Mouse (Mus musculus) T-cell, adult 2 months (primary cell): ENCODE measurements around the gene Dst.

Experiments used
- DNase-seq: peaks from one replicate; pipeline ENCODE4 v3.0.0; 2022; ENCODE audit warnings: low spot score

Gene Dst

GRCm38 (mm10) chr1:33931791-33932190 lies 23.8 kb downstream of the Dst start:
- DNase-seq, result no peak

- no peak for DNase-seq
These were observed 24.2 kb downstream of the Dst start for GRCm38 (mm10) chr1:33932196-33932595.

GRCm38 (mm10) chr1:33932845-33933499 lies 24.9 kb downstream of the Dst start:
- DNase-seq, result no peak

DNA sequence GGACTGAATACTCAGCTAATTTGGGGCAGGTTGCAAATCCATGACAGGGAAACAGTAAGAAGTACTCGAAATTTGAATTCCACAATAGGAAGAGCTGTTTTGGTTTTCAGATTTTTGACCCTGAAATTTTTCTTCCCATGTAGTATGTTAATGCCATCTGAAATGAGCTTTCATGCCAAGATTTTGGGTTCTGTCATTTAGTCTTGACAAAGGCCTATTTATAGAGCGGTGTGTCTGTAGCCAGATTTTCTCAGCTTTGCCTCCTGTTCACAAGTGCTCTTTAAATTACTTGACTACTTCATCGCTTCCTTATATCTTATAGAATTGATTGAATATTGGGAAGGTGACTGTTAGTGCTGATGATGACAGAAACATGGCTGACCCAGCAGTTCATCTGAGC lies 27.9 kb downstream of the Dst start:
- no peak for DNase-seq

- DNase-seq, result no peak
These were observed 31.8 kb downstream of the Dst start for GRCm38 (mm10) chr1:33939828-33940227.

DNA sequence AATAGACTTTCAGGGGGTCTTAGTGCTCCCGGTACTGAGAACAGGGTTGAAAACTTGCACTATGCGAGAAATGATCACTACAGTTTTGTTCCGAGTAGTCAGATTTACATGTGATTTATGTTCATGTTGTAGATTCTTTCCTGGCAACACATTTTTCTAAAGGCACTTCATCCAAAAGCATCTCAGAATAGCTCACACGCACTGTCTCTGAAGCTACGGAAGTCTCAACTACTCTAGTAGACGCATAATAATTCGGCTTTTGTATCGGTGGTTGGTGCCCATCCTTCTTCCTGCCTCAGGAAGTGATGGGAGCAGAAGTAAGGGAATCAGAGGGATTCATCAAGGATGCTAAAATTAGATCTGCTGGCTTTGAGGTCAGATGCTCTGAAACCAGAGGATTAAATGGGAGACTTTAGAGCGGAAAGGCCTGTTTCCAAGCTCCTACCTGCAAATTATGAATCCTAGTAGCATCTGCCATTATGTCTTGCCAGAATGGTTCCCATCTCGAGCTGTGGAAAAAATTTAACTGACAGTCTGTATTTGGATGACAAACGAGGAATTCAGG lies 32.4 kb downstream of the Dst start:
- DNase-seq, result no peak

DNA sequence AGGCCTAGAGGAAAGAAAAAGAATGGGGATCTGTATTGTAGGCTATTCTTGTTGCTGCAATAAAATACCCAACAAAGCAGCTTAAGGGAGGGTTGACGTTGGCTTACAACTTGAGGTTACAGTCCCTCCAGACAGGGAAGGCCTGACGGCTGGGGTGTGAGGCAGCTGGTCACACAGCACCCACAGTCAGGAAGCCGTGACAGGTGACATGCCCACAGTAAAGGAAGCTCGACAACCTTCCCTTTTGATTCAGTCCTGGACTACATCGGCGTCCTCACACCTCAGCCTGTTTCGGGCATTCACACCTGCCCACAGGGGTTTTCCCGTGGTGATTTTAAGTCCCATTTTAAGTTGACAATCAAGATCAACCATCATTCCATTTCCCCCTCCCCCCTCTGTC lies 34.6 kb downstream of the Dst start:
- peak; percentile 12 for DNase-seq

DNA sequence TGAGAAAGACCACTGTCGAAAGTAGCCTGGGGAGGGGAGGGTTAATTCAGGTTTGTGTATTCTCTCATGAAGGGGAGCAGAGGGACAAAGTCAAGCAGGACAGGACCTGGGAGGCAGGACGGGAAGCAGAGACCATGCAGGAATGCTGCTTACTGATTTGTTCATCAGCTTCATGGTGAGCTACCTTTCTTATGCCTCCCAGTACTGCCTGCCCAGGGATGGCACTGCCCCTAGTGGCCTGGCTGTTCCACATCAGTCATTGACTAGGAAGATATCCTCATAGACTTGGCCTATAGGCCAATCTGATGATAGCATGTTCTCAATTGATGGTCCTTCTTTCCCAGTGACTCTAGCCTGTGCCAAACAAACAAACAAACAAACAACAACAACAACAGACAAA lies 35.9 kb downstream of the Dst start:
- DNase-seq, result no peak

- DNase-seq, result no peak
These were observed 37.1 kb downstream of the Dst start for GRCm38 (mm10) chr1:33944977-33945750.

- DNase-seq, result no peak
These were observed 37.7 kb downstream of the Dst start for GRCm38 (mm10) chr1:33945756-33946155.

DNA sequence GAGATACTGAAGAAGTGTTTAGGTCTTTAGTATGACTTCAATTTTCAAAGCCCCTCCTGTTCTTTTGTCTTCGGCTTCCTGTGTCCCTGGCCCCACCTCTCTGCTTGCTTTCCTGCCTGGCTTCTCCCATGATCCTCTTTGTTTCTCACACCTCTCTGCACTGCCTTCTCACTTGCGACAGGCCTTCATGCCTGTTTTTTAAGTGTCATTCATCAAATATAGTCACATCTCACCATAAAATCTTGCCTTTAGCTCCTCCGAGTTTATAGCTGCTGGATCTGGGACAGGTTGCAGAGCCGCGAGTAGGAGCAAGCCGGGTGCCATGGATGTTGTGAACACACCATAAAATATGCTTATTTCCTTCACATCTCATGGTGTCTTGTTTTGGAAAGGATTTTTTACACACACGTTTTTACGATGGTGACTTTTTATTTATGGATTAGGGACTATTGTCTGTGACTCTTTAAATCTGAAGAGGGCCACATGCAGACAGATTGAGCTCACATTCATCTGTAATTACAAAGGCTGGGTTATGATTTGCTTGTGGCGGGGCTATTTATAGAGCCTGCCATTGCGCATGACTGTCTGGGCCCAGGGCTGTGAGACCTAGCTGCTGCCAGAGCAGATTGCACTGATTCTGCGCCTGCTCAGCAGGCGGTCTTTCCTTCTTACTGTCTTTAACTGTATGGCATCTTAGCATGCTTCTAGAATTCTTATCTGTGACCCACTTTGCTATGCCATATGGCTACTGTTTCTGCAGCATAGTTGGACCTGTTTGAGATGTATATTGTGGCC lies 38.8 kb downstream of the Dst start:
- DNase-seq, result no peak

DNA sequence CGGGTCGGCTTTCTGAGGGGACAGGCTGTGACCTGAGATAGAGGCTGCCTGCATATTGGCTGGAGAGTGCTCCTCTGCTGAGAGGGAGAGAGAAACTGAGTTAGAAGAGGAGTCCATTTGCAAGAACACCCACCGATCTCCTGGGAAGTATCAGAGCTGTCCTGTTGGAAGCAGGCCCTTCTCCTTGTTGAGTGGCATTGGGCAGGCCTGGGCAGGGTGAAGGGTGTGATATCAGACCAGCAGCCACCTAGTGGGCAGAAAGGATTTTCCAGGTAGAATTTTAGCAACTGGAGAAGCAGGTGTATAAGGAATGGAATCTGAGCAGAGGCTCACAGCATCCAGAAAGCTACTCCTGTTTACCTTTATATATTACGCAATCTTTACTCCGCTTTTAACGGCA lies 39.8 kb downstream of the Dst start:
- no peak for DNase-seq

GRCm38 (mm10) chr1:33948511-33948910 lies 40.5 kb downstream of the Dst start:
- DNase-seq, result no peak

- DNase-seq, result no peak
These were observed 47.6 kb downstream of the Dst start for GRCm38 (mm10) chr1:33955626-33956025.

GRCm38 (mm10) chr1:33960439-33960838 lies 52.4 kb downstream of the Dst start:
- no peak for DNase-seq

DNA sequence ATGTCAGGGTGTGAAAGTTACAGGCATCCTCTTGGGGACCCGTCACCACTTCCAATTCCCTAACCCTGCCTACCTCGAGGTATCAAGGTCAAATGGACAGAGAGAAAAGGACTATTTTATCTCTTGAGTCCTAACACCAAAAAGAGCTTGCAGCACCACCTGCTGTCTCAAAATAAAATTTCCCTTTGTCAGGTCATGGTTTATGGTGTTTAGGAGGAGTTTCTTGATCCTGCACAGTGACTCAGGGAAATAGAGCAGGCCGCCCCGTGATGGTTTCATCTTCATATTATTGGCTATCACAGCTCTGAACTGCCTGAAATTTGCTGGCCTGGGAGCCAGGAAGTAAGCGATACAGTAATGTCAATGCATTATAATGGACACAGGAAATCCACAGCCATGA lies 56.6 kb downstream of the Dst start:
- DNase-seq, result no peak

DNA sequence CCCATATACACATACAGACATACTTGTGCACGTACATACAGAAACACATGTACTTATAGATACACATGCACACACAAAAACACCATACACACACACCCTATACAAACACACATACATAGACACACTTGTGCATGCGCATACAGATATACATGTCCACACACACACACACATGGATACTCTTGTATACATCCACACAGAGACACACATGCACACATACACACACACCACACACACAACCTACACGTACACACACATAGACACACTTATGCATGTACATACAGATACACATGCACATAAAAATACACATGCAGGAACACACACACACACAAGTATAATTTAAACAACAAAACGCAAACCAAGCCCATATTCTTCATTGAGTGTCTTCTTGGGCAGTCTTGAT lies 57.8 kb downstream of the Dst start:
- DNase-seq, result no peak

- no peak for DNase-seq
These were observed 58.3 kb downstream of the Dst start for GRCm38 (mm10) chr1:33966328-33966727.

GRCm38 (mm10) chr1:33967206-33967605 lies 59.2 kb downstream of the Dst start:
- DNase-seq, result no peak

DNA sequence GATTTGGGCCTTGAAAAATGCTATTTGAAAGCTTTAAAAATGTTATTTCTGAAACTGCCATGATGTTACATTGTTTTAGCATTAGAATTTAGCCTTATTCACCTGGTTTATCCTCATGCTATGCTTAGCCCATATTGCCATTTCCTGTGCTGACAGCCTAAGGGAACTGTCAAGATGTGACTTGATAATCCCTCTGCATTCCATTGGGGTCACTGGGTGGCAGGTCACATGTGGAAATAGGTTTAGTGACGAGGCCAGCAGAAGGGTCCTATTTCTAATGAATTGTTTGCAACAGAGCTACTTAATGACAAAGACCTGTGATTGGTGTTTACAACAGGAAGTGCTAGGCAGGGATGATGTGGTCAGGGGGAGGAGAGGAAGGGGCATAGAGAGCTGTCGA lies 61.9 kb downstream of the Dst start:
- no peak for DNase-seq

GRCm38 (mm10) chr1:33974401-33974800 lies 66.4 kb downstream of the Dst start:
- DNase-seq, result no peak

- no peak for DNase-seq
These were observed 67.3 kb downstream of the Dst start for GRCm38 (mm10) chr1:33975333-33975732.

DNA sequence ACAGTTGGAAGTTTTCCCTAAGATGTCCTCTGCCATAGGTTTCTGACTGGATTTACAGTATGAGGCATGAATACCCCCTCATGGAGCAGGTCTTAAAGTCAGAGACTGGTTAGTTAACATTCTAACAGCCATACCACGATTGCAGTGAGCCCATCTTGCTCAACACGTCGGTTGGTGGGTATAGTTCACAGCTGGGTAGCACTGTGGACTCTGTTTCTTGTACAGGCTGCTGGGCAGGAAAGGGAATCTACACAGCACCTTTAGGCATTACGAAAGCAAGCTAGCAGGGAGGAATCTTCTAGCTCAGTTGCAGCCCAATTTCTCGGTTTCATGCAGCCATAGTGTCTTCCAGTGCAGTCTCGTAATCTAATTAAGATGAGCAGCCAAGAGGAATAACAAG lies 69.8 kb downstream of the Dst start:
- no peak for DNase-seq
